Mouse (Mus musculus) spleen, adult 18-20 months (tissue): ENCODE measurements around the gene Magea6.
"Not testable (repeated sequence)": the region's sequence is repeated elsewhere in the genome, so short reads cannot be mapped to it uniquely, and the experiment has no call there.

Experiments used
- DNase-seq, 2 experiments: peaks; one replicate each; pipeline ENCODE4 v3.0.0; 2022; ENCODE audit warnings: mixed read lengths in 2 of 2

Magea6 gene

GRCm38 (mm10) chrX:154935887-154936286 lies at the start of gene Magea6:
Magea6 (minus strand) TSS chrX:154935987.
- not testable (repeated sequence) for DNase-seq

- not testable (repeated sequence) for DNase-seq
These were observed 13.6 kb upstream of the Magea6 start, which contains the start of gene Magea3 for GRCm38 (mm10) chrX:154949405-154949804. Magea3 (minus strand) TSS chrX:154949505.

- DNase-seq = not testable (repeated sequence)
These were observed 45.6 kb downstream of the Magea6 start, which contains the start of gene Cldn34b1 for GRCm38 (mm10) chrX:154890167-154890566. Cldn34b1 (minus strand) TSS chrX:154890267.
